Mouse (Mus musculus): ENCODE measurements around the gene Gm29609.
A peak's percentile ranks its signal among the peaks of the same experiment; 100 is the strongest.

The Gm29609 gene

DNA sequence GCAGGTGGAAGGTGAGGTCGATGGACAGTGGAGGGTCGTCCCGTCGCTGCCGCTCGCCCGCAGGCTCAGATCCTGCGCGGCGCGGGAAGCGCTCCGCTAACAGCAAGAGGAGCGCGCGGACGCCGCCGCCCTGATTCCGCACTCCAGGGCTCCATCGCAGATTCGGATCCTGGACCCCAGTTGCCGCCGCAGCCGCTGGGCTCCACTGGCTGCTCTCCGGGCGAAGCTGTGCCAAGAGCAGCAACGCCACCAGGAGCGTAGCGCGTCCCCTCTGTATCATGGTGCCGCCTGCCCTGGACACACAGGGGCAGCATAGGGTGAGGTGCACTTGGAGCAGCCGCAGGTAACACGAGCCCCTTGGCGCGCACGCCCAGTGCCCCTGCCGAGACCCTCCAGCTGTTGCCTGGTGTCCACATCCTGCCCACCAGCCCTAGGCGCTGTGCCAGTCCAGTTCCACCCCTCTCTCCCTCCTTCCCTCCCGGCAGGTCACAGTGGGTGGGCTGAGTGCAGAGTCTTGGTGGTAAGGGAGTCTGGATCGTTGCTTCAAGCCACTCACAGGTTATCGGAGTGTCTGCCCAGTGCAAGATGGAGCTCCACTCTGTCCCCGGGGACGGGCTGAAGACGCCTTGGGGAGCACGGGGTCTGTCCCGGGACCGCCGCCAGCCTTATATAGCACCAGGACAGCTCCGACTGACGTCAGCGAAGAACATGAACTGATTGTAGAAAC lies 41.3 kb downstream of the Gm29609 start, which contains the start of gene Ucn:
TSS of gene Ucn (minus strand) at position 589 of the 727 bp plus-strand sequence.
- DNase-seq = no peak

DNA sequence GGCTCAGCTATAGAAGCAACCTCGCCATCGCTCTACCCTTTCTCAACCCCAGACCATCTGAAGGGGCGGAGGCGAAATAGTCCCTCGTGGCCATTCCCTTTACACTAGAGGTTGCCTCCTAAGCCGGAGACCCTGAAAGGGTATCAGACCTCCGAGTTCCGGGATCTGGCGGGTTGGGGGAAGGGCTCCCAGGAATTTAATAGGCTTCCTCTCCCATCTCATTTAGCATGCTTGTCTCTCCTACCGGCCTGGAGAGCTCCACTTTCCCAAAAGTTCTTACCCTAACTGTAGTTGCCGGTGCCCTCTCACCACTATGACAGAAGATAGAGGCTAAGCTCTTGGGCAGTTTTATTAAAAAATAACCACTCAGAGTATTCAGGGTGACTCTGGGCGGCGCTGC lies 42.1 kb downstream of the Gm29609 start:
- no peak for DNase-seq

DNA sequence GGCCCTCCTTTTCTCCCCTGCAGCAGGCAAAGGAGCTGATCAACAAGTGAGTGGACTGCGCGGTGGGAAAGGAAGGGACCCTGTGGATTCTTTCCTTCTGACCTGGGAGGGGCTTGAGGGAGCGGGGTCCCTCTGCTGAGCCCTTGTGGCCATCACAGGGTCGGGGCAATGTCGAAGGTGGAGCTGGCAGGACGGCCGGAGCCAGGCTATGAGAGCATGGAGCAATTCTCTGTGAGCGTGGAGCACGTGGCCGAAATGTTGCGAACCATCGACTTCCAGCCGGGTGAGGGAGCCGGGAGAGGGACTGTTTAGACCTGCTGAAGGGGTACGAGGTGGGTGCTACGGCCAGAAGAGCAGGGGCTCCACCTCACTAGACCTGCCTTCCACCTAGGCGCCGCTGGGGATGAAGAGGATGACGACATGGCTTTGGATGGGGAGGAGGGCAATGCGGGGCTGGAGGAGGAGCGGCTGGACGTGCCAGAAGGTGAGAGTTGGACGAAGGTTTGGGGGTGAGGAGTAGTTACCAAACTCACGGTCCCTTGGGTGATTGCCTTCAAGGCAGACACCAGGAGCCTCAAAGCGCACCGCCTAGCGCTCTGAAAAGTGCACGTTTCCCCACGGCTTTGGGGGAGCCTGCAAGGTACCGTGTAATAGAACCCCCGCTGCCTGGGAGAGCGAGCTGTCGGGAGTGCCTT lies 42.8 kb downstream of the Gm29609 start:
- DNase-seq = no peak

DNA sequence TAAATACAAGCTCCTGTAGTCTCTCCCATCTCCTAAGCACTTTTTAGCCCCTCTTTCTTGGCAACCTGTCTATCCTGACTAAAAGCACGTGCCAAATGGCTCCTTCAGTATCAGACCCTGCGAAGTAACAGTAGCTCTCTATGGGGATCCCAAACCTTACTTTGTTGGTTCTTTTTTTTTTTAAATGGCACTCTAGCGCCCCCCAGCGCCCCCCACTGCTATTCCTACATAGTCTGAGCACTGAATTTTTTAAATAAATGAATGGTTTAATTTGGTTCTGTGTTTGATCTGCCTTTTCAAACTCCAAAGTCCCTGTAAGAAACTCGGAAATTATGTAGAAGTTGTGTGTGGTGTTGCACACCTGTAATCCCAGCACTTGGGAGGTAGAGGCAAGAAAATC lies 53.7 kb downstream of the Gm29609 start:
- DNase-seq = no peak

- DNase-seq = no peak
These were observed 56.2 kb downstream of the Gm29609 start for GRCm38 (mm10) chr5:31123481-31123880.

- no peak for DNase-seq
These were observed 58.6 kb downstream of the Gm29609 start for GRCm38 (mm10) chr5:31121111-31121510.

DNA sequence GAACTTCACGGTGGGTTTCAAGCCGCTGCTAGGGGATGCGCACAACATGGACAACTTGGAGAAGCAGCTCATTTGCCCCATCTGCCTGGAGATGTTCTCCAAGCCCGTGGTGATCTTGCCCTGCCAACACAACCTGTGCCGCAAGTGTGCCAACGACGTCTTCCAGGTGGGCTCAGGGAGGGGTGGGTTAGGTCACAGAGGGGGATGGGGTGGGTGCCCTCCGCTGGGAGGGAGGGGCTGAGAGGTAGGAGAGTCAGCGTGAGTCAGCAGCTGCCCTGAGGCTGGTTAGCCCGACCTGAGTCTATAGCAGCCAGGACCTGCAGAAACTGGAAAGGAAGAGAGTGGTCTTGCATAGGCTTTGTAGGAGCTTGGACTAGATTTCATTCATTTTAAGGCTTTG lies 62.8 kb downstream of the Gm29609 start:
- DNase-seq = no peak

DNA sequence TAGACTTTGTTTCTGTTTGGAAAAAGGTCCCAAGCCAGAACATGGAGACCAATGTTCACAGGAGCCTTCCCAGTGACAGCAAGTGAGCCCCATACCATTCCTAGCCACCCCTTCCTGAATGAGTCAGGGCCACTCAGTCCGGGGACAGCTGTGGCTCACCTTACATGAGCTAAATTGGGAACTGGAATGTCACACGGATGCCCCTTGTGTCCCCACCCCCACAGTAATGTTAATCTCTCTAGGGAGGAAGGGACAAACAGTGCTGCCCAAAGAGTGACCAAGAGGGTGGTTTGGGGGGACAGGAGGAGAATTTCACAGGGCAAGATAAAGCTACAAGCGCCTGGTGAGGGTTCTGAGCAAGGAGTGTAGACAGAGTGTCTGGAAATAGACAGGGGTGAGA lies 63.4 kb downstream of the Gm29609 start, which contains the start of gene Trim54:
TSS of gene Trim54 (plus strand) at position 359 of the 400 bp plus-strand sequence.
- no peak for DNase-seq

GRCm38 (mm10) chr5:31110781-31111180 lies 68.9 kb downstream of the Gm29609 start:
- DNase-seq = no peak

GRCm38 (mm10) chr5:31108000-31108490 lies 71.7 kb downstream of the Gm29609 start, which contains the start of gene Slc30a3:
Gene Slc30a3, minus strand, starts transcription at chr5:31108237.
- DNase-seq = no peak

- no peak for DNase-seq
These were observed 73.8 kb downstream of the Gm29609 start, which contains the start of gene Dnajc5g for GRCm38 (mm10) chr5:31105814-31106335. Gene Dnajc5g, plus strand, starts transcription at chr5:31106285.

DNA sequence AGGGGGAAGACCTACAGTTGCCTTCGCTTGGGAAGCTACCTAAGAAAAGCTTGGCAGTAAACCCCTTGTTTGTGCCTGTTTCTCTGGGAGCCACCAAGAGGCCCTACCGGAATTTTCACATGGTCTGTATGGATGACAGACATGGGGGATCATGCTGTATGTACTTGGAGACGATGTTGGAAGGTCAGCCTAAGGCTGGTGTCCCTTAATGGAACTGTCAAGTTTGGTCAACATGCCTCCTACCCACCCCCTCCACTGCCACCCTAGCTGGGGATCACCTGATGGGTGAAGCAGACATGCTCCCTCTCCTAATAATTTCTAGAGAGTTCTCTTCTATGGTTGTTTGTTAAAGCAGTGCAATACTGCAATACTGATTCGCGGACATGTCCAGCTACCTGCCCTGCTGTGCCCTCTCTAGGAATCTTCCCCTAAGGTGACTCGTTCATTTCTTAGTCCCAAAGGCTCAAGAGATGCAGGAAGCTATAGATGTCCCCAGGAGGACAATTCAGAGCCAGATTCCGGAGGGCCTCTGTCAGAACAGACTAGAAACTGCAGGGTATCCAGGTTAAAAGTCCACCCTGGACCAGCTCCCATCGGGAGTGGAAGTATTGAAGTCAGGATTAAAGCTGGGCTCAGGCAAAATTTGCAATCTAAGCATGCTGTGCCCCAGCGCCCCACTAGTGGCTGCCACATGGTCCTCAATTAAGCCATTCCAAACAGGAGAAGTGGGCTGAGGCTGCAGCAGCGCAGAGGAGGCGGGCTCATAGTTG lies 83.8 kb downstream of the Gm29609 start:
- DNase-seq = no peak

GRCm38 (mm10) chr5:31094799-31095691 lies 84.7 kb downstream of the Gm29609 start:
- peak; percentile 24 for DNase-seq

Measured in liver (tissue).